Mouse (Mus musculus) CH12.LX (cell line): Measurements from ENCODE around the gene Trappc4. TPM values are rescaled to one million over a fixed set of nuclear protein-coding genes. Genes with fewer than 3 reads are reported as not detected.

Experiments used
- DNase-seq: peaks from one replicate; pipeline ENCODE4 v3.0.0-alpha.2; 2013; ENCODE audit errors: extremely low read depth
- H3K27ac ChIP-seq: 2 replicates; pipeline ENCODE4 v1.5.1; 2012; ENCODE audit warnings: low read depth, mild to moderate bottlenecking, control low read depth, moderate library complexity; ENCODE audit not compliant: insufficient read depth
- H3K27me3 ChIP-seq: replicated peaks from 2 replicates; pipeline ENCODE3; 2012; ENCODE audit warnings: inconsistent platforms
- H3K36me3 ChIP-seq, 2 experiments: replicated peaks in 1 of 2; 2 replicates each; pipeline versions ENCODE3 to v1.6.1; 2012; ENCODE audit warnings: inconsistent platforms in 1 of 2, low read length in 1 of 2, mild to moderate bottlenecking in 1 of 2, mixed read lengths in 1 of 2, moderate library complexity in 1 of 2; ENCODE audit not compliant: control insufficient read depth in 1 of 2, insufficient read depth in 1 of 2
- H3K4me1 ChIP-seq, 2 experiments: 2 replicates each; pipeline ENCODE4 v1.6.1; 2012; ENCODE audit warnings: inconsistent platforms in 1 of 2, moderate library complexity in 1 of 2; ENCODE audit not compliant: insufficient read depth in 2 of 2, control insufficient read depth in 1 of 2
- H3K4me2 ChIP-seq: 2 replicates; pipeline ENCODE4 v1.6.1; 2012; ENCODE audit warnings: low read depth, mild to moderate bottlenecking, control low read depth; ENCODE audit not compliant: poor library complexity, insufficient read depth, severe bottlenecking
- H3K4me3 ChIP-seq, 3 experiments: fragments of 150-350 bp in 1 of 3; sonication (generic) in 1 of 3; replicated peaks in 1 of 3; 2 replicates each; pipeline versions ENCODE3 to v1.5.1; 2011 to 2012; ENCODE audit warnings: low read depth in 2 of 3, low read length in 2 of 3, mild to moderate bottlenecking in 2 of 3, moderate library complexity in 2 of 3, control low read depth in 1 of 3, improper control_type of control experiment in 1 of 3, inconsistent platforms in 1 of 3, mixed read lengths in 1 of 3; ENCODE audit not compliant: poor library complexity in 1 of 3
- H3K79me2 ChIP-seq: replicated peaks from 2 replicates; pipeline ENCODE4 v1.6.1; 2012; ENCODE audit warnings: mild to moderate bottlenecking, moderate library complexity; ENCODE audit not compliant: control insufficient read depth, poor library complexity, insufficient read depth, severe bottlenecking; ENCODE audit errors: extremely low read depth
- H3K9ac ChIP-seq: 2 replicates; pipeline ENCODE4 v1.6.1; 2012; ENCODE audit warnings: low read depth, mild to moderate bottlenecking, control low read depth, moderate library complexity; ENCODE audit not compliant: insufficient read depth
- H3K9me3 ChIP-seq: replicated peaks from 2 replicates; pipeline ENCODE3; 2012; ENCODE audit warnings: low read length, inconsistent platforms, mixed read lengths
- BHLHE40 ChIP-seq: IDR thresholded peaks from 2 replicates; pipeline ENCODE4 v1.6.1; 2011; ENCODE audit warnings: mild to moderate bottlenecking, low read depth, low read length, improper control_type of control experiment
- CHD1 ChIP-seq: IDR thresholded peaks from 2 replicates; pipeline ENCODE4 v1.6.1; 2012; ENCODE audit warnings: low read depth, low read length, improper control_type of control experiment, inconsistent platforms
- CHD2 ChIP-seq: IDR thresholded peaks from 2 replicates; pipeline ENCODE4 v1.6.1; 2011; ENCODE audit warnings: low read length, improper control_type of control experiment
- CTCF ChIP-seq, 2 experiments: IDR thresholded peaks in 1 of 2; conservative IDR thresholded peaks in 1 of 2; 2 replicates each; pipeline ENCODE4 v1.5.1; 2011 to 2012; ENCODE audit warnings: low read depth in 2 of 2, low read length in 2 of 2, improper control_type of control experiment in 1 of 2, inconsistent platforms in 1 of 2, mild to moderate bottlenecking in 1 of 2, moderate library complexity in 1 of 2
- E2F4 ChIP-seq: IDR thresholded peaks from 2 replicates; pipeline ENCODE4 v1.6.1; 2011; ENCODE audit warnings: low read depth, low read length, improper control_type of control experiment; ENCODE audit not compliant: insufficient replicate concordance
- ELF1 ChIP-seq: IDR thresholded peaks from 2 replicates; pipeline ENCODE4 v1.6.1; 2014; ENCODE audit warnings: low read depth, mild to moderate bottlenecking, inconsistent platforms, low read length, improper control_type of control experiment
- EP300 ChIP-seq: IDR thresholded peaks from 2 replicates; pipeline ENCODE4 v1.6.1; 2011; ENCODE audit warnings: low read length, improper control_type of control experiment
- ETS1 ChIP-seq: conservative IDR thresholded peaks from 2 replicates; pipeline ENCODE4 v1.6.1; 2012; ENCODE audit warnings: low read depth, mild to moderate bottlenecking, inconsistent platforms, low read length, improper control_type of control experiment, moderate library complexity
- GABPA ChIP-seq: IDR thresholded peaks from 2 replicates; pipeline ENCODE4 v1.6.1; 2012; ENCODE audit warnings: low read depth, low read length, improper control_type of control experiment, inconsistent platforms; ENCODE audit not compliant: insufficient replicate concordance
- HCFC1 ChIP-seq: IDR thresholded peaks from 2 replicates; pipeline ENCODE4 v1.6.1; 2012; ENCODE audit warnings: low read depth, mild to moderate bottlenecking, inconsistent platforms, low read length, improper control_type of control experiment
- IRF4 ChIP-seq: IDR thresholded peaks from 2 replicates; pipeline ENCODE4 v1.6.1; 2014; ENCODE audit warnings: low read depth, mild to moderate bottlenecking, inconsistent platforms, low read length, improper control_type of control experiment
- JUN ChIP-seq: IDR thresholded peaks from 2 replicates; pipeline ENCODE4 v1.6.1; 2011; ENCODE audit warnings: low read depth, mild to moderate bottlenecking, low read length, improper control_type of control experiment, moderate library complexity; ENCODE audit not compliant: insufficient read depth
- JUND ChIP-seq: conservative IDR thresholded peaks from 2 replicates; pipeline ENCODE4 v1.6.1; 2011; ENCODE audit warnings: low read depth, low read length, improper control_type of control experiment
- KAT2A ChIP-seq: IDR thresholded peaks from 2 replicates; pipeline ENCODE4 v1.6.1; 2012; ENCODE audit warnings: low read length, improper control_type of control experiment, inconsistent platforms; ENCODE audit not compliant: insufficient replicate concordance
- MAFK ChIP-seq: IDR thresholded peaks from 2 replicates; pipeline ENCODE4 v1.6.1; 2011; ENCODE audit warnings: low read length, improper control_type of control experiment; ENCODE audit not compliant: insufficient replicate concordance
- MAX ChIP-seq: IDR thresholded peaks from 2 replicates; pipeline ENCODE4 v1.6.1; 2011; ENCODE audit warnings: low read length, improper control_type of control experiment
- MAZ ChIP-seq: IDR thresholded peaks from 2 replicates; pipeline ENCODE4 v1.6.1; 2012; ENCODE audit warnings: low read depth, mild to moderate bottlenecking, inconsistent platforms, low read length, improper control_type of control experiment, moderate library complexity
- MEF2A ChIP-seq: IDR thresholded peaks from 2 replicates; pipeline ENCODE4 v1.6.1; 2014; ENCODE audit warnings: low read depth, mild to moderate bottlenecking, inconsistent platforms, low read length, improper control_type of control experiment, borderline replicate concordance
- MXI1 ChIP-seq: IDR thresholded peaks from 2 replicates; pipeline ENCODE4 v1.6.1; 2011; ENCODE audit warnings: mild to moderate bottlenecking, low read depth, low read length, improper control_type of control experiment
- MYC ChIP-seq: IDR thresholded peaks from 2 replicates; pipeline ENCODE4 v1.6.1; 2011; ENCODE audit warnings: low read depth, mild to moderate bottlenecking, improper control_type of control experiment, low read length
- NELFE ChIP-seq: IDR thresholded peaks from 2 replicates; pipeline ENCODE4 v1.6.1; 2011; ENCODE audit warnings: low read depth, low read length, improper control_type of control experiment
- NRF1 ChIP-seq: IDR thresholded peaks from 2 replicates; pipeline ENCODE4 v1.6.1; 2014; ENCODE audit warnings: low read depth, mild to moderate bottlenecking, inconsistent platforms, low read length, improper control_type of control experiment, moderate library complexity
- PAX5 ChIP-seq: IDR thresholded peaks from 2 replicates; pipeline ENCODE4 v1.6.1; 2012; ENCODE audit warnings: low read length, inconsistent platforms, mixed read lengths
- POLR2A ChIP-seq: IDR thresholded peaks from 2 replicates; pipeline ENCODE4 v1.6.1; 2011; ENCODE audit warnings: low read depth, mild to moderate bottlenecking, improper control_type of control experiment, low read length
- POLR2AphosphoS2 ChIP-seq: IDR thresholded peaks from 2 replicates; pipeline ENCODE4 v1.6.1; 2011; ENCODE audit warnings: low read depth, low read length, improper control_type of control experiment
- RAD21 ChIP-seq: IDR thresholded peaks from 2 replicates; pipeline ENCODE4 v1.6.1; 2011; ENCODE audit warnings: low read depth, mild to moderate bottlenecking, low read length, improper control_type of control experiment, moderate library complexity
- RCOR1 ChIP-seq: conservative IDR thresholded peaks from 2 replicates; pipeline ENCODE4 v1.6.1; 2012; ENCODE audit warnings: low read depth, mild to moderate bottlenecking, inconsistent platforms, low read length, improper control_type of control experiment
- SIN3A ChIP-seq: IDR thresholded peaks from 2 replicates; pipeline ENCODE4 v1.6.1; 2012; ENCODE audit warnings: low read length, improper control_type of control experiment, inconsistent platforms
- SMC3 ChIP-seq: IDR thresholded peaks from 2 replicates; pipeline ENCODE4 v1.6.1; 2011; ENCODE audit warnings: low read depth, low read length, improper control_type of control experiment
- TBP ChIP-seq: conservative IDR thresholded peaks from 2 replicates; pipeline ENCODE4 v1.6.1; 2011; ENCODE audit warnings: low read depth, low read length, improper control_type of control experiment
- TCF12 ChIP-seq: IDR thresholded peaks from 2 replicates; pipeline ENCODE4 v1.6.1; 2014; ENCODE audit warnings: low read depth, mild to moderate bottlenecking, inconsistent platforms, low read length, improper control_type of control experiment
- UBTF ChIP-seq: IDR thresholded peaks from 2 replicates; pipeline ENCODE4 v1.6.1; 2012; ENCODE audit warnings: low read depth, mild to moderate bottlenecking, inconsistent platforms, low read length, improper control_type of control experiment, moderate library complexity
- USF1 ChIP-seq: IDR thresholded peaks from 2 replicates; pipeline ENCODE4 v1.6.1; 2014; ENCODE audit warnings: low read depth, mild to moderate bottlenecking, inconsistent platforms, low read length, improper control_type of control experiment
- USF2 ChIP-seq: conservative IDR thresholded peaks from 2 replicates; pipeline ENCODE4 v1.6.1; 2011; ENCODE audit warnings: low read depth, low read length, improper control_type of control experiment
- ZC3H11A ChIP-seq: IDR thresholded peaks from 2 replicates; pipeline ENCODE4 v1.6.1; 2012; ENCODE audit warnings: low read depth, mild to moderate bottlenecking, inconsistent platforms, low read length, improper control_type of control experiment
- ZKSCAN1 ChIP-seq: IDR thresholded peaks from 2 replicates; pipeline ENCODE4 v1.6.1; 2012; ENCODE audit warnings: low read depth, inconsistent platforms, low read length, improper control_type of control experiment, borderline replicate concordance
- ZMIZ1 ChIP-seq: IDR thresholded peaks from 2 replicates; pipeline ENCODE4 v1.6.1; 2012; ENCODE audit warnings: low read depth, mild to moderate bottlenecking, inconsistent platforms, low read length, improper control_type of control experiment
- ZNF384 ChIP-seq: IDR thresholded peaks from 2 replicates; pipeline ENCODE4 v1.6.1; 2012; ENCODE audit warnings: low read depth, low read length, improper control_type of control experiment, inconsistent platforms
- dilution Hi-C: fragments of 300-500 bp; cut with MboI; formaldehyde crosslinking; loops from 2 replicates; pipeline ENCODE4 v1.14.3; 2020; ENCODE audit warnings: low sequenced_read_pairs; ENCODE audit not compliant: extremely low pct_unique_long_range_greater_than_20kb, extremely low pct_ligation_motif_present
- in situ Hi-C: fragments of 300-500 bp; cut with MboI; formaldehyde crosslinking; loops from 3 replicates; pipeline ENCODE4 v1.14.3; 2019; ENCODE audit warnings: low sequenced_read_pairs, low pct_ligation_motif_present, low pct_unique_long_range_greater_than_20kb, mixed read lengths
- polyA plus RNA-seq: library from polyadenylated mRNA; unstranded; fragments of >175 nt; gene quantifications from 2 replicates; pipeline ENCODE4 v1.2.1, GENCODE M21; 2012; ENCODE audit warnings: low read depth; ENCODE audit not compliant: insufficient read length
- total RNA-seq, 2 experiments: library from RNA; depleted of rRNA; stranded (reverse); fragments of 300-350 nt in 1 of 2; fragments of >200 nt in 1 of 2; gene quantifications; 2 replicates each; pipeline ENCODE4 v1.2.3; 2012 to 2014

Trappc4 gene
- total and polyA plus RNA-seq, 3 experiments: 69.2 to 125 (median 81.3) TPM

- Histone ChIP-seq H3K4me2 (peak overlapping the region; percentile 42), H3K9me3 (no peaks in the 10 kb centered on the region), H3K27ac (no peak overlapping the region), H3K27me3 (no peaks in the 10 kb centered on the region), H3K4me3 (peak overlapping the region in 2 of 3 experiments; percentile 35 to 66), H3K9ac (peak overlapping the region; percentile 9; the same call in 1 of the 2 replicates), H3K4me1 (peaks cover 4 to 41% of the 10 kb centered on the region in 2 experiments; a peak in 3 of 4 replicates), H3K36me3 (peaks cover 5 to 40% of the 10 kb centered on the region in 2 experiments), H3K79me2 (no peaks in the 10 kb centered on the region; the same call in 1 of the 2 replicates)
- dilution Hi-C loops: no loop called here
- peak; percentile 96 for DNase-seq
- in situ Hi-C loops: no loop called here
- TF ChIP-seq NELFE (no peak), BHLHE40 (no peak), SIN3A (peak; percentile 43), USF1 (no peak), MAFK (no peak), EP300 (no peak), HCFC1 (peak; percentile 11; the same call in 1 of the 2 replicates), IRF4 (no peak), RCOR1 (0 out of 2 replicates have a peak, but pooled peaks have one; percentile 52), POLR2A (peak; percentile 73), MAZ (no peak), JUND (no peak), RAD21 (no peak), TBP (peak; percentile 47; the same call in 1 of the 2 replicates), E2F4 (no peak), ZC3H11A (no peak), ZKSCAN1 (no peak), MYC (peak; percentile 97), ZNF384 (no peak), UBTF (no peak), MXI1 (peak; percentile 81; the same call in 1 of the 2 replicates), CHD1 (no peak), TCF12 (peak; percentile 48), NRF1 (no peak), CHD2 (no peak), POLR2AphosphoS2 (no peak), ELF1 (no peak), JUN (no peak), MAX (peak; percentile 95), ZMIZ1 (no peak), KAT2A (0 out of 2 replicates have a peak, but pooled peaks have one; percentile 55), ETS1 (no peak; the same call in 1 of the 2 replicates), USF2 (no peak), CTCF (conservative IDR thresholded peaks at IDR 0.05 in 1 of 2, IDR thresholded peaks at IDR 0.05 in 1 of 2; ENCODE audit: low read depth in 2 of 2, low read length in 2 of 2) (no peak), SMC3 (no peak), PAX5 (no peak), MEF2A (no peak), GABPA (no peak)
These were observed 13.0 kb upstream of the Trappc4 start for GRCm38 (mm10) chr9:44420280-44420898.
